In genomic region chr4:130805746-130806145, GRCm38 (mm10) we compare ENCODE assay signal across 13 mouse cellular contexts. TPM values are rescaled to one million over a fixed set of nuclear protein-coding genes. Genes with fewer than 3 reads are reported as not detected.
DNase-seq lines count a peak whose midpoint lies in the region; ATAC-seq lines count a peak whose summit lies in the region.
"Had no signal": no experiment of that assay in that cellular context is flagged by ENCODE, and none has a peak within 500 bp of the region (broad histone marks: within the 10 kb centered on the region; RNA-seq: fewer than 3 reads in every experiment).

No protein-coding gene starts in this region.

- H3K36me3 ChIP-seq in forebrain, embryonic 16.5 days (ENCODE audit: control insufficient read depth, insufficient read depth), result no peaks in the 10 kb centered on the region
- no peaks in the 10 kb centered on the region for H3K36me3 ChIP-seq in midbrain, embryonic 11.5 days (ENCODE audit: control insufficient read depth, insufficient read depth, low read length)
- H3K36me3 ChIP-seq: lung, embryonic 15.5 days had no signal

- no peaks in the 10 kb centered on the region for H3K9me3 ChIP-seq in forebrain, embryonic 16.5 days (ENCODE audit: control insufficient read depth, low read length)
- no peaks in the 10 kb centered on the region for H3K9me3 ChIP-seq in midbrain, embryonic 11.5 days (ENCODE audit: control insufficient read depth, low read length)
- H3K9me3 ChIP-seq: embryonic facial prominence, embryonic 12.5 days; lung, embryonic 15.5 days had no signal

- ATAC-seq in forebrain, embryonic 16.5 days, result no peak
- no peak for ATAC-seq in midbrain, embryonic 11.5 days (ENCODE audit: low FRiP score)

- peaks cover 54% of the 10 kb centered on the region for H3K4me1 ChIP-seq in forebrain, embryonic 16.5 days (replicated peaks; ENCODE audit: control insufficient read depth, insufficient read depth, low read length)
- peaks cover 21% of the 10 kb centered on the region for H3K4me1 ChIP-seq in midbrain, embryonic 11.5 days (ENCODE audit: control insufficient read depth, insufficient read depth, low read length)

- H3K27ac ChIP-seq in forebrain, embryonic 16.5 days (ENCODE audit: low read length), result peak overlapping the region; percentile 83
- peak overlapping the region; percentile 21; the same call in 1 of the 2 replicates for H3K27ac ChIP-seq in midbrain, embryonic 11.5 days (ENCODE audit: low read depth, low read length)
- H3K27ac ChIP-seq: embryonic facial prominence, embryonic 12.5 days; lung, embryonic 15.5 days had no signal

- peak; percentile 73 for DNase-seq in cerebellum, adult 9-10 months
- DNase-seq in cerebellum, postnatal 4 days (ENCODE audit: low spot score in 2 of 2), result no peak
- DNase-seq in R1 (ENCODE audit: low read depth, low spot score), result peak; percentile 37
- no peak for DNase-seq in midbrain, embryonic 11.5 days (ENCODE audit: low spot score, missing footprints)
- no peak for DNase-seq in thymus, postnatal 0 days (ENCODE audit: low spot score)
- DNase-seq in right cerebral cortex, postnatal 10 days (ENCODE audit: low spot score in 2 of 2), result no peak
- DNase-seq in heart, adult 11 months, result no peak
- DNase-seq: kidney, postnatal 14 days; liver; thymus, postnatal 4 days had no signal

- no peak overlapping the region for H3K4me2 ChIP-seq in forebrain, embryonic 16.5 days (ENCODE audit: low read length)
- no peak overlapping the region for H3K4me2 ChIP-seq in midbrain, embryonic 11.5 days
- H3K4me2 ChIP-seq: embryonic facial prominence, embryonic 12.5 days; lung, embryonic 15.5 days had no signal

- WGBS in forebrain, embryonic 16.5 days, result 48% methylated on average over 7 of the region's 7 CpGs
- 85% methylated on average over 7 of the region's 7 CpGs for WGBS in midbrain, embryonic 11.5 days

- H3K4me3 ChIP-seq in forebrain, embryonic 16.5 days (replicated peaks; ENCODE audit: low read length), result no peak overlapping the region
- no peak overlapping the region for H3K4me3 ChIP-seq in midbrain, embryonic 11.5 days (ENCODE audit: low read depth, low read length)
- H3K4me3 ChIP-seq: embryonic facial prominence, embryonic 12.5 days; lung, embryonic 15.5 days had no signal

- no peak overlapping the region for H3K9ac ChIP-seq in forebrain, embryonic 16.5 days (replicated peaks; ENCODE audit: low read depth, low read length)
- H3K9ac ChIP-seq in midbrain, embryonic 11.5 days (ENCODE audit: low read length), result no peak overlapping the region
- H3K9ac ChIP-seq: embryonic facial prominence, embryonic 12.5 days; lung, embryonic 15.5 days had no signal

- H3K27me3 ChIP-seq in forebrain, embryonic 16.5 days (replicated peaks; ENCODE audit: control insufficient read depth, insufficient read depth, low read length), result no peaks in the 10 kb centered on the region
- H3K27me3 ChIP-seq in midbrain, embryonic 11.5 days (ENCODE audit: control insufficient read depth, insufficient read depth, low read length), result no peaks in the 10 kb centered on the region
- H3K27me3 ChIP-seq: embryonic facial prominence, embryonic 12.5 days; lung, embryonic 15.5 days had no signal

RNA-seq across cellular contexts. Expression of gene Sdc3, which starts 13.4 kb away (rescaled TPM):
- 89.6 and 113 TPM in 2 replicates for polyA plus RNA-seq in forebrain, embryonic 16.5 days (2015; fragmentation: Nextera tagmentation; extraction: Ambion mirVana)
- 12.1 and 13.6 TPM in 2 replicates for polyA plus RNA-seq in midbrain, embryonic 11.5 days (2014; fragmentation: Nextera tagmentation; extraction: Ambion mirVana)
- polyA plus RNA-seq in thymus, postnatal 0 days (2015; fragmentation: Nextera tagmentation; extraction: Ambion mirVana), result 4.8 and 5.1 TPM in 2 replicates

Comparison
In these comparisons a context has a peak if more than half of its experiments do, and no peak if none do; other contexts are left out.
1. DNase-seq: peak in cerebellum, adult 9-10 months (single experiment) and R1 (single experiment); none in cerebellum, postnatal 4 days (0 of 2), midbrain, embryonic 11.5 days (single experiment), thymus, postnatal 0 days (single experiment), right cerebral cortex, postnatal 10 days (0 of 2) and heart, adult 11 months (single experiment).